Mouse (Mus musculus): ENCODE results near the gene Ptpdc1.

The Ptpdc1 gene

DNA sequence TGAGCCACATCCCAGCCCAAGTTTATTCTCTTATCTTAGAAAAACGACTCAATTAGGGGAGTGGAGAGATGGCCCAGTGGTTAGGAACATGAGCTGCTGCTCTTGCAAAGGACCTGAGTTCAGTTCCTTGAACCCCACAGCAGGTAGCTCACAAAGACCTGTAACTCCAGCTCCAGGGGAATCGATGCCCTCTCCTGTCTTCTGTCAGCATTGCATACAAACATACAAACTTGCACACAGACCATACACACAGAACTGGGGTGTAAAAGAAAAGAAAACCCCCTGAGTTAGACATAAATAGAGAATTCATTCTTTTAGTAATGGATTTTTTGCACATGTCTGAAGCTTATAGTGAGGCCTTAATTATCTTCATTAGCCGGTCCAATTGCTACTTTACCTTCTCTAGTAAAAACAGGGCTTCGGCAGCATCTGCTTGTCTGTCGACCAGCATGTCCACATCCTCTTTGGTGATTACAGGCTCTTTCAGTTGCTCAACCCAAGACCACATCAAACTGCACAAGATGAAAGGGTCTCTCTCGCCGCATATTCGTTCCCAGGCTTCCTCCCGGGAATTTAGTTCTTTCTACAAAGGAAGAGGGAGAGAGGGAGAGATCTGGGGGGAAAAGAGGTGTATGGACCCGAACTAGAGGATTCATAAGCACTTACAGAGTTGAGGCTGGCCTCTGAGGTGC is 42.6 kb downstream of the Ptpdc1 start:
- DNase-seq = no peak

DNA sequence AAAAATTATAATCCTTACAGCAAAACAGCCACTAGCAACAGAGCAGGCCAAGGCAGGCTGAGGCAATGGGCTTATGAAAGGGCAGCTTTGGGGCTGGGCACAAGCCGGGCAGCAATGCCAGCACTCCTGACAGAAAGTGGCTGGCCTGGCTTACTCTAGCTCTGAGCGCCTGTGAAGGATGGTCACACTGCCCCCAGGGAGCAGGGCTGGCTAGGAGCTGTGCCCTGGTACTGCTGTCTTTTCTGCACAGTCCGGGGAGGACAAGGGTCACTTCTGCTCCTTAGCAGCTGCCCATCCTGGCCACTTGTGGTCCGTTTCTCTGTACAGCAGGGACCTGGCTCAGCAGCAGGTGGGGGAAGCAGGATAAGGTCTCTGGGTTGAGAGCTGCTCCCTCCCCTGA is 46.8 kb downstream of the Ptpdc1 start:
- no peak for DNase-seq

DNA sequence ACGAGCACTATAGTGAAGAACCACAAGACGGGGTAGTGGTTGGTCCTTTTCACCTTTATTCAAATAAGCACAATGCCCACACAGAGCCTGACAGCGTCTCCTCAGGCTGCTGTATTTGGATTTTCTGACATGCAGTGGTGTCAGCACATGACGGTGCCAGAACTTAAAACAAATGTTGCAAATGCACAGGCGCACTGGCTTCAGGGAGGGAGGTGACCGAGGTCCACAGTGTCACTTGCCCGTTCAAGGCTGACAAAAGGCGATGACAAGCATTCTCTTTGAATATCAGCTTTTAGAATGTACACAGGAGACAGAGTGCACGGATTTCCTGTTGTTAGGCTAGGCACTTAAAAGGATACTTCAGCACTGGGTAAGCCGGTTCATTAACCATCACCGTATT is 47.6 kb downstream of the Ptpdc1 start:
- DNase-seq = peak in 1 of 2 experiments; percentile 11

DNA sequence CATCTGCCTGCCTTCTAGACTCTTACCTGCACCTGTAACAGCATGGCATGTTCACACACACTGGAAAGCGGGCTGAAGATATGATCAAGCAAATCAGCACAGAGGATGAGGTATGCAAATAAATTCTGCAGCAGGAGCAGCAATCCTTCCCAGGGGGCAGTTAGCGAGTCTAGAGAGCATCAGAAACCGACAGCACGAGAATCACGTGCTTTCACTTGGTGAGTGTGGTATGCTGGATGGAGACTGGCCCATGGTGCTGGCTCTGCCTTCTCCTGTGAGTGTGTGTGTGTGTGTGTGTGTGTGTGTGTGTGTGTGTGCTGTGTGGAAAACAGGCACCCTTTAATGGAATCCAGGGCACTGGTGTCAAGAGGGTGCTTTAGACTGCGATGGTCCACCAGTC is 48.5 kb downstream of the Ptpdc1 start:
- no peak for DNase-seq

DNA sequence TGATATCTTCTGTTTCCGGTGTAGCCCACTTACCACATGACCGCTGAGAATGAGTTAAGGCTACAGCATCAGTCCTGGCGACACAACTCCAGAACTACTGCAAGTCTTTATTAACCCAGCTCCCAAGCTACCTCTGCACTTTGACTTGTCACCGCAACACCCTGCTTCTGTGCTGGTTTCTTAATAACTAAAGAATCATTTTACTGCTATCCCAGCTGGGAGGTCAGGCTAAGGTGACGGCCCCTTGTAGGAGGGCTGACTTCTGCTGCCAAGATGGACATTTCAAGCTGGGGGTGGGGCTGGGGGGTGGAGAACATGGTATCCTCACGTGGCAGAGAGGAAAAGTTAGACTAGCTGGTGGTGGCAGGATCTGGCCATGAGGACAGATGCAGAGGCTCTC is 50.7 kb downstream of the Ptpdc1 start:
- peak in 1 of 2 experiments; percentile 39 for DNase-seq

DNA sequence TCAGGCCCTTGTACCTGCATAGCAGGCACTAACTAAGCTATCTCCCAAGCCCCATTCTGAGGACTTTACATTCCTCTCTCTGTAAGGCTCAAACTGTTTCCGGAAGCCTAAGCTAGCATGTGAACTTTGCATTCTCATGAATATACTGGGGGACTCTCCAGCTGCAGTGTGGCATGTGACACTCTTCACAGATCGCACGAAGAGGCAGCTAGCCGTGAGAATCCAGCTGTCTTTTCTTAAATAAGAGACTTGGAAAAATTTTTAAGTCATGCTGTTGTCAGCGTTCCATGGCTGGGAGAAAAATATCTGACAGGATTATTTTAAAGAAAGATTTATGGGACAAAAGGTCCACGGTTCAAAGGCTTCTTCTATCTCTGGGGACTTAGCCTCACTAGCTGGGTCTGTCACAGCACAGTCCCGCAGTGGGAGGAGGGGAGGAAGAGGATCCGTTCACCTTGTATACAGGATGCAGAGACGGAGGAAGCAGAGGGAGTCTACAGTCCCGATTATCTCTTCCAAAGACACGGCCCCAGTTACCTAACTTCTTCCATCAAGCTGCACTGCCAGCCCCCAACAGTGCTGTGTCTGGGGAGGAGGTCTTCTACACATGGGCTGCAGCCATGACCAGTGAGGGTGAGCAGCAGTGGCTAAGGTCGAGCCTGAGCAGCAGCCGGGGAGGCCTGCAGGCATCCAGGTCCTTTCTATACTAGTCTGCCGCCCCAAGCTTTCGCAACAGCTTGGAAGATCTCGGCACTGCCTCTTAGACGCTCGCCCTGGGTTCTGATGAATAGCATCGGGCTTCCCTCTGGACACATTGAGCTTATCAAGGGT is 51.7 kb downstream of the Ptpdc1 start:
- DNase-seq = peak; percentile 54 to 78

DNA sequence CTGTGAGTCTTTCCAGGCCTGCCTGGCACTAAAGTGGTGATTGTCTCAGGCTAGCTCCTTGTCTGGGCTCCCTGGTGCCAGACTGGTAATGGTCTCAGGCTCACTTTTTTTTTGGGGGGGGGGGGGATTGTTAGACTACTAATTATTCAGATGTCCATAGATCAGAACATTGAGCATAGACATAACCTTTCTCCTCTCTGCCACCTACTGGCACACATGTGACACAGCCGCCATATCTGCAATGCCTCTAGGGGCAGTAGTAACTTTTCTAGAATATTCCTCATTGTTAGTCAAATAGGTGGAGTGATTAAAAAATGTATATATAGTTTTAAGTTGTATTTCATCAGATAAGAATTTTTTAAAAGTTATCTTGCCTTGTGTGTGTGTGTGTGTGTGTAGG is 53.3 kb downstream of the Ptpdc1 start:
- peak; percentile 50 to 76 for DNase-seq

DNA sequence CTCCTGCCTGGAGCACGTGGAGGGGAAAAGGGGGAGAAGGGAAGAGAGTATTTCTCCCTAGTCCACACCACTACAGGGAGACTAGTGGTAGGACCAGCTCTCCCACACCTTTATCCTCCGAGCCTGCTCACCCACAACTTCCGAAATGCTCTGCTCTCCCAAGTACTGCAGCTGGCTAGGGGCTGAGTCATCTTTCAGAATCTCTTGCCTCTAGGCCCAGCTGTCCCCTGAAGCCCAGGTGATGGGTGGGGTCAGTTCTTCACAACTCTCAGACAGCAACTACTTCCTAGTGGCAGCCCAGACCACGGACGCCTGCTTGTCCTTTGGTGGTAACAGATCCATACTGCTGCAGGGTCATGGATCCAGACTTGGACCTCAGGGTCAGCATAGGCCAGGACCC is 54.2 kb downstream of the Ptpdc1 start:
- no peak for DNase-seq

DNA sequence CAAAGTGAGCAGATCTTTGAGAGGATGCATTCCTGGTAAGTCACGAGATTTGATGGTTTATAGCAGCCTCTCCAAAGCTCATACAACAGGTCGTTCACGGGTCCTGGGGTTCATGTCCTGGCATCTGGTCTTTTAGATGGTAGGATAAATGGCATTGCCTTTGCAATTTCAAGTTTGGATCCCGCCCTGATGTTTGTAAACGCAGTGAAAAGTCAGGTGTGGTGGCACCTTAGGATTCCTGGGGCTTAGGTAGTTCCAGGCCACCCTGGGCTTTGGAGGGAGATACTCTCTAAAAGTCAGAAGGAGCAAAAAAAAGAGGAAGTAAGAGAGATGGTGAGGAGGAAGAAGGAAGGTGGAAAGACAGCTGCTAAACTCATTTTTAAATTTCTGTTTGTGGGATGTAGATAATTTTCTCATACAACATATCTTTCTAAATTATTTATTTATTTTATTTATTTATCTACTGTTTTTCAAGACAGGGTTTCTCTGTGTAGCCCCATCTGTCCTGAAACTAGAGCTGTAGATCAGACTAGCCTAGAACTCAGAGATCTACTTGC is 55.8 kb downstream of the Ptpdc1 start:
- DNase-seq = no peak

DNA sequence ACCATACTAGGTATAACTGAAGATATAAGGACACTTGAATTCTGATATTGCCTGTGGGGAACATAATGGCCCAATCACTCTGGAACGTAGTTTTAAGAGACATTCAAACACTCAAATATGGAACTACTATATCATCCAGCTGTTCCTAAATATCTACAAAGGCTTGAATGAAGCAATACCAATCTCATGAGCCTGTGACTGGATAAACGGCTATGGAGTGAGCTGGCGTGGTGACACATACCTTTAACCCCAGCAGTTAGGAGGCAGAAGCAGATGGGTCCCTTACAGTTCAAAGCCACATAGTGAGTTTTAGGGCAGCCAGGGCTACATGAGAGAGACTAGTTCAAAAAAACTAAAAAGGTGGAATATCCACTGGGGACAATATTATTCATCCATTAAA is 57.8 kb downstream of the Ptpdc1 start:
- DNase-seq = no peak

DNA sequence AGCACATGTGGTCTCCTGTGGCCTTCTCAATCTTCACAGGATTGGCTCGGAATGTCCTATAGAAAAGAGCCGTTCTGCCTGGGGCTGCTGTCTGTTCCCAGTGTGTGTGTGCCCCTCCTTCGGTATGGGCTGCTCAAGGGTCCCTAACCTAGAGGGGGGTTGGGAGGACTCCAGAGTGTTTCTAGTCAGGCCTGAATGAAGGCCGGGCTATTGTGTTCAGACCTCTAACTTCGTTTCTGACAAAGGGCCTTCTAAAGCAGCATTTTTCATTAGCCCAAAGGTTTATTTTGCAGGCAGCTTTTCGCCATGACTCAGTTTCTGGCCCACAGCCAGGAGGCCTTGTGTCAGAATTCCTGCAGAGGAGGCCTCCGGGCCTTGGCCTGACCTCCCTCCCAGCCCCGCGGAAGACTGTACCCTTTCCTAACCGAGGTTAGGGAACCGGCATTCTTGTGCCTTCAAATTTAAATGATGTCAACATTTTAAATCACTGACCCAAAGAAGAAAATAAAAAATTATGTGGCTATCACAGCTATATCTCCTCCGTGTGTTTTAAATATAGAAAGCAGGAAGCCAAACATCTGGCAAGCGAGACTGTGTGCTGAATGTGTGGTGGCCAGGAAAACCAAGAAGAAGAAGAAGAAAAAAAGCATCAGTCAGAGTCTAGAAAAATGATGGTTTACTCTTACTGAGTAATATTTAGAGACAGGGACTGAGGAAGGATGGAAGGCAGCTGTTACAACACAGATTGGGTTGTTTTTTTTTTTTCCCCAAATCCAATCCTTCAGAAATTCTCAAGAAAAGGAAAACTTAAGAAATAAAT is 59.1 kb downstream of the Ptpdc1 start:
- peak; percentile 91 to 94 for DNase-seq

DNA sequence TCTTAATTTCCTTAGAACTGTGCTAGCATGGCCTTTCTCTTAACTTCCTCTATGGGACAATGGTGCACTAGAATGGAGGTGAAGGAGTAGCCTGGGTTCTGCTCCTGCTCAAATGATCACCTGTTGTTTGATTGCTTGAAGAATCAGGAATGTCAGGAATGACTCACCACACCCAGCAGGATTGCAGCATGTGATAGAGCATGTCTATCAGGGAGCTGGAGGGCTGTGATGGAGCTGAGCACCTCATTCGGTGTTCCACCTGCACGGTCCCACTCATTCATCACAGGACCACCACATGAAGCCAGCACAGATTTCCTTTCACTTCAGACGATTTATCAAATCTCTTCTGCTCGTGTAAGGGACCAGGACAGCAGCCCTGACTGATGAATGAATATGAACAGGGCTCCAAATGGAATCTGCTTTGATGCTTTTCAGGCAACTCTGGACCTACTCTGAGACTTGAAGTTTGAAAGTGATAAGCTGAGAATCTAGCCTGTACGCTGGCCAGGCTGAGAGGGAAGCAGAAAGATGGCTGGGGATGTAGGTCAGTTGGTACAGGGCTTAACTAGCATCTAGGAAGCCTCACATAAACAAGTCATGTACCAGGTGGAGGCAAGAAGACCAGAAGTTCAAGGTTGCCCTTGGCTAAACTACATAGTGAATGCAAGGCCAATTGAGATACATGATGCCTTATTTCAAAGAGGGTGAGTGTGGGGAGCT is 60.4 kb downstream of the Ptpdc1 start:
- DNase-seq = no peak

DNA sequence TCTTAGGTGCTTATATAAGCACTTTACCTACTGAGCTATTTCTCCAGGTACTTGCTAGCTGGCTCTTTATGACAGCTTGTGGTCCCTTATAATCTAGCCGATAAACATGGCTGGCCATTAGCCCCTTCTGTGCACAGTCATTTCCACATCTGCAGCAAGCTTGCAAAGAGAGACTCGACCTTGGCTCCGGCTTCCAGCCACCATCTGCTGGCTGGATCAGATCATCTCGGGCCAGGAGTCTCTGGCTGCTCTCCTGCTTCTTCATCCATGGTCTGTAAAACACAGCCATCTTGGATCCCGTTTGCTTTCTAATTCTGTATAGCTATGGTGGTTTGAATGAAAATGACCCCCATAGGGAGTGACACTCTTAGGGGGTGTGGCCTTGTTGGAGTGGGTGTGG is 63.1 kb downstream of the Ptpdc1 start:
- DNase-seq = peak in 1 of 2 experiments; percentile 56

DNA sequence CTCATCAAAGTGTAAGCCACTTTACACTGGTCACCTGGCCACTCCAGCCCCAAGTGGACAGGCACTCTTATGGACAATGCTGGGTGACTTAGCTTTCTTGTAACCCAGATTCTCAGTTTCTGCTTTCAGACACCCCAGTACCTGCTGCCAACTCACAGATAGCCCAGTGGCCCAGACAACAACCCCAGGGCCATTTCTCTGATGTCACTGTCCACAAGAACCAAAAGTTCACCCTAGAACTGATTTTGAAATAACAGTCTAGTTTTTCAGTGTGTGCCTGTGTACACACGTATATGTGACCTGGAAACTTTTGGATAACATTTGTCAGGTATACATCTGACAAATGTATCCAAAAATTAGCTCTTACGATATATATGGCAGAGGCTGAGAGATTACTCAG is 64.0 kb downstream of the Ptpdc1 start:
- DNase-seq = no peak

DNA sequence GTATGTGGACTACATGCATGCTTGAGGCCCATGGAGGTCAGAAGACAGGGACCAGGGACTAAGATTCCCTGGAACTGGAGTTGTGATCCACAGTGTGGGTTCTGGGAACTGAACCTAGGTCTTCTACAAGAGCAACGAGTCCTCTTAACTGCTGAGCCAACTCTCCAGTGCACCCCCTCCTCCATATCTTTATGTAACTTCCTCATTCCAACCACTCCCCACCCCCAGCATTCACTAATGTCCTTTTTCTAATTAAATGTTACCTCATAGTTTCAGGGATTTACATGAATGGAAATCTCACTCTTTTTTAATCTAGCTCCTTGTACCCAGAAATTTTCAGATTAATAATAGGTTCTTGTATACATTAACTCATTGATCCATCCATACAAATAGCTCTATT is 69.5 kb downstream of the Ptpdc1 start:
- no peak for DNase-seq

DNA sequence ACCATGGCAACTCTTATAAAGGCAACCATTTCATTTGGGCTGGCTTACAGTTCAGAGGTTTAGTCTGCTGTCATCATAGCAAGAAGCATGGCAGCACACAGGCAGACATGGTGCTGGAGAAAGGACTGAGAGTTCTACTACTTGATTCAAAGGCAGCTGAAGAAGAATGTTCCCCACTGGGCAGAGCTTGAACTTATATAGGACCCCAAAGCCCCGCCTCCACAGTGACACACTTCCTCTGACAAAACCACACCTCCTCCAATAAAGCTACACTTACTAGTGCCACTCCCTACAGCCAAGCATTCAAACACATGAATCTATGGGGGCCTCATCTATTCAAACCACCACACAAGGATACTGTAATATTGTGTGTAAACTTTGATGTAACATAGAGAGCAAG is 70.9 kb downstream of the Ptpdc1 start:
- DNase-seq = no peak

DNA sequence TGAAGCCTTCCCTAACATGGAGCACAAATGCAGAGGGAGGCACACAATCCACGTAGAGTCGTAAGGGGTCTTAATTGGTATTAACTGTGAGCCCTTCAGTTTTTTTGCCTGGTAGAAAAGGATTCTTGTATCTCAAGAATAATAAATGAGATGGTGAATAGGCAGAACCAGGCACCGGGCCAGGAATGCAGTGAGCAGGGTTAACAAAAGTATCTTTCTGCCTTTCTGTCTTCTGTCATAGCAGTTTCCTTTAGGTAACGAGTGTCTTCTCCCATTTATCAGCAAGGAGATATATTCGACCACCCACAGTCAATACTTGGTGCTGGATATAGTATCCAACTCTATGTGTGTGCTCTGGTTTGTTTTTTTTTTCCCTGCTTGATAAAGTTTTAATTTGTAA is 72.0 kb downstream of the Ptpdc1 start:
- DNase-seq = no peak

DNA sequence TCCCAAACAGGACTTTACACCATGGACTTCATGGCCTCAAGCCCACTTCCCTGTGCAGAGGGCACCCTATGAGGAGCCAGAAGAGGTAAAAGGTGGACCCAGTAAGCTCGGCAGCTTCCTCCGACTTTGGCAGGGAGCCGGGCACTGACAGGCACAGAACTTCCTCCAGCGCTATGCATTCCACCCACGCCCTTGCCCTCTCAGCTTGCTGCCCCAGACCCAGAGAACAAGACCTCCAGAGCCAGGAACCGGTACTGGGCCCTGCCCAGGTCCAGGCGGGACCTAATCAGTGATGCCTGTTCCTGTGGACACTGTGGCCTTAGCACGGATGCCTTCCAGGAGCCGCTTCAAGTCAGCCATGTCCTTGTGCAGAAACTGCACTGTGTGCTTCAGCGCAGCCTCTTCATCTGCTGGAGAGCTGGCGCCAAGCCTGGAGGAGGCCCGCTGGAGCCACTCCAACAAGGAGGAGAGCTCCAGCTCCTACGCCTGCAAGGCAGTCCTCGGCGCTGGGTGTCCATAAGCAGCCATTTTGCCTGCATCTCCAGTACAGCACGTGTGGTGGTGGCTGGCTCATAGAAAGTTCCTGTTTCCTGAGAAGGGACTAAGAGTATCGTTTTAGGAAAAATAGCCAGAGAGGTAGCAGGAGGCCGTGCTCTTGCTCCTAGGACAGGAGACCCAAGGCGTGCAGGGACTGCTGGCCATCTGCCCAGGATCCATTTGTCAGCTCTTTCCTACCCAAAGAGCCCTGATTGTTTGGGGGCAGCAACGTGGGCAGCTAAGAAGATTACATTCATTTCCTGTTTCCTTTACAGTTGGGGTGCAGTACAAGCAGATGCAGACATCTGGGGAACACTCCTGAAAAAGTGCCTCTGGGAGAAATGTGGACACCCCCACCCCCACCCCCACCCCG is 73.0 kb downstream of the Ptpdc1 start:
- peak; percentile 92 to 96 for DNase-seq

DNA sequence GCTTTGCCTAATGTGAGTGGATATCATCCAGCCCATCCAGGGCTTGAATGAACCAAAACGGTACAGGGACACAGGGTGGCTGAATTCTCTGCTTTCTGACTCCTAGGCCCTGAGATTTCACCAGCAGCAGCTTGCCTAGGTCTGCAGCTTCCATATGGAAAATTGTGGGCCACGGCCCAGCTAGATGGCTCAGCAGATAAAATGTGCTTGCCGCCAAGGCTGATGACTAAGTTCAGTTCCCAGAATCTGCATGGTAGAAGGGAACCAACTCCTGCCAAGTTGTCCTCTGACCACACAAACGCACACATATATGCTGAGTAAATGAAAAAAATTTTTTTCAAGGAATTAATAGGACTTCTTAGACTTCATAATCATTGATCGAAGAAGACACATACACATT is 77.2 kb downstream of the Ptpdc1 start:
- no peak for DNase-seq

DNA sequence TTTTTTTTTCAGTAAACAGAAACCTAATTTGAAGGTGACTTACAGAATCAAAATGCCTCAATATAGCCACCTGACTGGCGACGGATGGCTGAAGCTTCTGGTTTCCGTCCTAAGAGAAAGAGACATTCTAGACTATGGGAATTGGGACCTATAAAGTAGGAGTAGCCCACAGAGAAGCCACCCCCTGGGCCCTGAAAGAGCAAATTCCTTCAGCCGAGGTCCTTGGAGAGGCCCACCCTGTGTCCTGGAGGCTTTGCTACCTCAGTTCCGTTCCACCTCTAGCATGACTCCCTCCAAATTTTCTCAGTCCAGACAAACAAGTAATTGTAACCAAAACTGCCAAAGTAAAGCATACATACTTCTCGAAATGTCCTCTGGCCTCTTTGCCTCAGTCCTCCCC is 77.8 kb downstream of the Ptpdc1 start:
- no peak for DNase-seq

DNA sequence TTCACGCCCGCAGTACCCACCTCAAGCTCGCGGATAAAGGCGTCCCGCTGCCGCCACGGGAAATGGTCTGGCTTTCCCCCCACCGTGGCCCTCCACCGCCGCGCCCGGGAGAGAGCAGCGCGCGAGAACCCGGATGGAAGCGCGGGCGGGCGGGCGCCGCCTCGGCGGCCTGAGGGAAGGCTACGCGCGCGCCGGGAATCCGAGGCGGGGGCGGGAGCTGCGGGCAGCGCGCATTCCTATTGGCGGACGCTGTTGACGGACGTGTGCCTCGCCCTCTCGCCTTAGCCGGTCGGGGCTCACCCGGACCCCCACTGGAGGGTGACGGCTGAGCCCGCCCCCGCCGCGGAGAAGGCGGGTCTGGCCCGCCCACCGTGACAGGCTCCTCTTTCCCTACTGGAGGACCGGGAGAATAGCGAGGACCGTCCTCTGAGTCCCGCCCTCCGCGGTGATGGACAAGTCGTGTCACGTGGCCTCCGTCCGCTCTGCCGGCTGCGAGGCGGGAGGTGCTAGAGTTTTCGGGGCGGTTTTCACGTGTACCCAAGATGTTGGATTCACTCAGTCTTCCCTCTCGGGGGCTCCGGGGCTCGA is 79.0 kb downstream of the Ptpdc1 start:
- DNase-seq = peak; percentile 100

All from lung, postnatal 4 days (tissue).